7 mouse cellular contexts compared by ENCODE assay signal in genomic region chr8:119838983-119839340, GRCm38 (mm10). TPM values are rescaled to one million over a fixed set of nuclear protein-coding genes. Genes with fewer than 3 reads are reported as not detected.
DNase-seq lines count a peak whose midpoint lies in the region; ATAC-seq and TF ChIP-seq lines count a peak whose summit lies in the region.

No protein-coding gene starts in this region.

- no peak for DNase-seq in lung, postnatal 36 days
- no peak for DNase-seq in limb, embryonic 14.5 days (ENCODE audit: low spot score)
- DNase-seq in retina, postnatal 1 day = no peak
- DNase-seq in urinary bladder, postnatal 4 days (ENCODE audit: low spot score in 2 of 2) = no peak

- peak overlapping the region; percentile 69; the same call in 1 of the 2 replicates for H3K9ac ChIP-seq in lung, embryonic 15.5 days
- H3K9ac ChIP-seq in forebrain, embryonic 12.5 days = peak overlapping the region; percentile 67
- peak overlapping the region; percentile 59 for H3K9ac ChIP-seq in limb, embryonic 14.5 days (ENCODE audit: low read depth, low read length, severe bottlenecking)
- H3K9ac ChIP-seq in stomach, embryonic 14.5 days (replicated peaks; ENCODE audit: low read depth, low read length) = peak overlapping the region; percentile 71

- peaks cover 34% of the 10 kb centered on the region for H3K4me1 ChIP-seq in lung, embryonic 15.5 days
- peaks cover 51% of the 10 kb centered on the region for H3K4me1 ChIP-seq in forebrain, embryonic 12.5 days
- peaks cover 20% of the 10 kb centered on the region for H3K4me1 ChIP-seq in limb, embryonic 14.5 days (ENCODE audit: control insufficient read depth, insufficient read depth, low read length)
- H3K4me1 ChIP-seq in stomach, embryonic 14.5 days (ENCODE audit: control insufficient read depth, insufficient read depth, low read length) = peaks cover 41% of the 10 kb centered on the region

- H3K27me3 ChIP-seq in lung, embryonic 15.5 days = no peaks in the 10 kb centered on the region
- H3K27me3 ChIP-seq in forebrain, embryonic 12.5 days = no peaks in the 10 kb centered on the region
- H3K27me3 ChIP-seq in limb, embryonic 14.5 days (ENCODE audit: control insufficient read depth, insufficient read depth, low read length) = no peaks in the 10 kb centered on the region
- H3K27me3 ChIP-seq in stomach, embryonic 14.5 days (ENCODE audit: control insufficient read depth, insufficient read depth, low read length) = no peaks in the 10 kb centered on the region

- H3K4me3 ChIP-seq in lung, embryonic 15.5 days = peak overlapping the region; percentile 59
- H3K4me3 ChIP-seq in forebrain, embryonic 12.5 days (replicated peaks) = peak overlapping the region; percentile 68
- peak overlapping the region; percentile 68 for H3K4me3 ChIP-seq in limb, embryonic 14.5 days (replicated peaks; ENCODE audit: low read length)
- peak overlapping the region; percentile 62 for H3K4me3 ChIP-seq in stomach, embryonic 14.5 days (ENCODE audit: low read depth, low read length)

- 70% methylated on average over 4 of the region's 4 CpGs for WGBS in lung, embryonic 15.5 days
- WGBS in forebrain, embryonic 12.5 days = 62% methylated on average over 4 of the region's 4 CpGs
- WGBS in limb, embryonic 14.5 days = 79% methylated on average over 4 of the region's 4 CpGs
- WGBS in stomach, embryonic 14.5 days = 54% methylated on average over 4 of the region's 4 CpGs

- ATAC-seq in lung, embryonic 15.5 days (ENCODE audit: borderline replicate concordance, extremely low read depth, low FRiP score, low TSS enrichment) = no peak
- ATAC-seq in forebrain, embryonic 12.5 days (ENCODE audit: low FRiP score) = no peak
- ATAC-seq in limb, embryonic 14.5 days (ENCODE audit: low FRiP score, low read depth) = no peak
- ATAC-seq in stomach, embryonic 14.5 days (ENCODE audit: insufficient number of reproducible peaks, insufficient read depth, low FRiP score, low read depth) = no peak

- H3K9me3 ChIP-seq in lung, embryonic 15.5 days = no peaks in the 10 kb centered on the region
- H3K9me3 ChIP-seq in forebrain, embryonic 12.5 days = no peaks in the 10 kb centered on the region
- H3K9me3 ChIP-seq in limb, embryonic 14.5 days (ENCODE audit: control insufficient read depth, low read length) = no peaks in the 10 kb centered on the region
- H3K9me3 ChIP-seq in stomach, embryonic 14.5 days (ENCODE audit: control insufficient read depth, low read depth, low read length) = no peaks in the 10 kb centered on the region

- no peak for TF ChIP-seq POLR2A in limb, embryonic 14.5 days (IDR thresholded peaks at IDR 0.05; ENCODE audit: borderline replicate concordance, extremely low read depth, insufficient read depth, insufficient read length)

- H3K4me2 ChIP-seq in lung, embryonic 15.5 days = peak overlapping the region; percentile 89
- H3K4me2 ChIP-seq in forebrain, embryonic 12.5 days = peak overlapping the region; percentile 81
- peak overlapping the region; percentile 82 for H3K4me2 ChIP-seq in limb, embryonic 14.5 days (replicated peaks; ENCODE audit: low read depth, low read length, severe bottlenecking)
- peak overlapping the region; percentile 83 for H3K4me2 ChIP-seq in stomach, embryonic 14.5 days (replicated peaks; ENCODE audit: low read depth, low read length)

- no peaks in the 10 kb centered on the region for H3K36me3 ChIP-seq in lung, embryonic 15.5 days
- no peaks in the 10 kb centered on the region for H3K36me3 ChIP-seq in forebrain, embryonic 12.5 days (replicated peaks)
- H3K36me3 ChIP-seq in limb, embryonic 14.5 days (ENCODE audit: control insufficient read depth, insufficient read depth, low read length) = 0 out of 2 replicates have a peak, but pooled peaks cover 4% of the 10 kb centered on the region
- H3K36me3 ChIP-seq in stomach, embryonic 14.5 days (ENCODE audit: control insufficient read depth, insufficient read depth, low read length) = no peaks in the 10 kb centered on the region; the same call in 1 of the 2 replicates

- H3K27ac ChIP-seq in lung, embryonic 15.5 days = 0 out of 2 replicates have a peak overlapping the region, but pooled peaks have one; percentile 24
- peak overlapping the region; percentile 78; the same call in 1 of the 2 replicates for H3K27ac ChIP-seq in forebrain, embryonic 12.5 days
- H3K27ac ChIP-seq in limb, embryonic 14.5 days (replicated peaks; ENCODE audit: low read depth, low read length) = no peak overlapping the region
- H3K27ac ChIP-seq in stomach, embryonic 14.5 days (ENCODE audit: low read length) = peak overlapping the region; percentile 76; the same call in 1 of the 2 replicates

RNA-seq across cellular contexts. Expression of gene Cotl1, which starts 1.4 kb away (rescaled TPM):
- 65.8 and 68.1 TPM in 2 replicates for polyA plus RNA-seq in lung, embryonic 15.5 days (2015; fragmentation: Nextera tagmentation; extraction: Ambion mirVana)
- polyA plus RNA-seq in forebrain, embryonic 12.5 days (2016; fragmentation: Nextera tagmentation; extraction: Ambion mirVana) = 148 and 282 TPM in 2 replicates
- 147 and 196 TPM in 2 replicates for polyA plus RNA-seq in limb, embryonic 14.5 days (2012; rRNA removed)
- polyA plus RNA-seq in limb, embryonic 14.5 days (2014; fragmentation: Nextera tagmentation; extraction: Ambion mirVana) = 212 and 247 TPM in 2 replicates
- polyA plus RNA-seq in stomach, embryonic 14.5 days (2014; fragmentation: Nextera tagmentation; extraction: Ambion mirVana) = 340 and 436 TPM in 2 replicates

RNA-seq across cellular contexts. Expression of gene Klhl36, which starts 23.1 kb away (rescaled TPM):
- polyA plus RNA-seq in lung, embryonic 15.5 days (2015; fragmentation: Nextera tagmentation; extraction: Ambion mirVana) = 13.7 and 14.7 TPM in 2 replicates
- polyA plus RNA-seq in forebrain, embryonic 12.5 days (2016; fragmentation: Nextera tagmentation; extraction: Ambion mirVana) = 9.9 and 10.9 TPM in 2 replicates
- 12.1 and 16.2 TPM in 2 replicates for polyA plus RNA-seq in limb, embryonic 14.5 days (2012; rRNA removed)
- 9.1 and 10.2 TPM in 2 replicates for polyA plus RNA-seq in limb, embryonic 14.5 days (2014; fragmentation: Nextera tagmentation; extraction: Ambion mirVana)
- 11.2 and 15.6 TPM in 2 replicates for polyA plus RNA-seq in stomach, embryonic 14.5 days (2014; fragmentation: Nextera tagmentation; extraction: Ambion mirVana)
